Mouse (Mus musculus) liver, embryonic 16.5 days (tissue): Measurements from ENCODE around the gene L3mbtl1. TPM values are rescaled to one million over a fixed set of nuclear protein-coding genes. Genes with fewer than 3 reads are reported as not detected.
A peak's percentile ranks its signal among the peaks of the same experiment; 100 is the strongest.

ENCODE experiments used
- ATAC-seq: fragments of 200-750 bp; cut with Nextera tagmentation; 2 replicates; pipeline ENCODE4 v1.8.0; 2017; ENCODE audit warnings: low read depth, mild to moderate bottlenecking, moderate number of reproducible peaks, moderate library complexity
- H3K27ac ChIP-seq: fragments of 300-500 bp; sonication (generic); 2 replicates; pipeline ENCODE4 v1.5.1; 2014; ENCODE audit warnings: mild to moderate bottlenecking, low read length
- H3K27me3 ChIP-seq: fragments of 300-500 bp; sonication (generic); 2 replicates; pipeline ENCODE4 v1.6.1; 2014; ENCODE audit warnings: low read depth, low read length, mixed read lengths; ENCODE audit not compliant: control insufficient read depth, insufficient read depth
- H3K36me3 ChIP-seq: fragments of 300-500 bp; sonication (generic); 2 replicates; pipeline ENCODE4 v1.6.1; 2014; ENCODE audit warnings: mild to moderate bottlenecking; ENCODE audit not compliant: control insufficient read depth, insufficient read depth
- H3K4me1 ChIP-seq: fragments of 300-500 bp; sonication (generic); 2 replicates; pipeline ENCODE4 v1.6.1; 2014; ENCODE audit warnings: low read depth, low read length, mixed read lengths; ENCODE audit not compliant: control insufficient read depth
- H3K4me2 ChIP-seq: fragments of 300-500 bp; sonication (generic); 2 replicates; pipeline ENCODE4 v1.6.1; 2014; ENCODE audit warnings: low read depth, low read length, mixed read lengths
- H3K4me3 ChIP-seq: fragments of 300-500 bp; sonication (generic); 2 replicates; pipeline ENCODE4 v1.5.1; 2014; ENCODE audit warnings: low read depth, mild to moderate bottlenecking, low read length
- H3K9ac ChIP-seq: fragments of 300-500 bp; sonication (generic); 2 replicates; pipeline ENCODE4 v1.6.1; 2014; ENCODE audit warnings: low read depth, low read length
- H3K9me3 ChIP-seq: fragments of 300-500 bp; sonication (generic); replicated peaks from 2 replicates; pipeline ENCODE4 v1.6.1; 2016; ENCODE audit warnings: low read length; ENCODE audit not compliant: control insufficient read depth
- WGBS: fragments of 180-500 bp; shearing (Covaris S2); extraction: QIAGEN DNeasy Blood & Tissue Kit; methylation state at CpG from one replicate; pipeline ENCODE4 v1.1.7; 2014; ENCODE audit not compliant: insufficient replicate concordance; 5-methylcytosine and 5-hydroxymethylcytosine counted together
- polyA plus RNA-seq: library from polyadenylated mRNA; unstranded; fragments of >200 nt; fragmentation: Nextera tagmentation; extraction: Ambion mirVana; gene quantifications from 2 replicates; pipeline ENCODE4 v1.2.1, GENCODE M21; 2015

L3mbtl1 gene
- polyA plus RNA-seq, 1 experiment from 2014 or later, result not detected

GRCm38 (mm10) chr2:162975157-162975775 lies 32.0 kb downstream of the L3mbtl1 start:
- no peak for ATAC-seq
- no peak overlapping the region for H3K4me3 ChIP-seq
- 73% methylated on average over 11 of the region's 11 CpGs for WGBS
- H3K9me3 ChIP-seq, result no peaks in the 10 kb centered on the region
- no peak overlapping the region for H3K9ac ChIP-seq
- H3K36me3 ChIP-seq, result no peaks in the 10 kb centered on the region
- no peak overlapping the region for H3K27ac ChIP-seq
- H3K4me1 ChIP-seq, result peaks cover 5% of the 10 kb centered on the region; the same call in 1 of the 2 replicates
- no peak overlapping the region for H3K4me2 ChIP-seq
- no peaks in the 10 kb centered on the region for H3K27me3 ChIP-seq

- peaks cover 5% of the 10 kb centered on the region; the same call in 1 of the 2 replicates for H3K4me1 ChIP-seq
- ATAC-seq, result no peak
- H3K4me2 ChIP-seq, result no peak overlapping the region
- 67% methylated on average over 4 of the region's 4 CpGs for WGBS
- no peaks in the 10 kb centered on the region for H3K9me3 ChIP-seq
- H3K27ac ChIP-seq, result no peak overlapping the region
- no peaks in the 10 kb centered on the region for H3K36me3 ChIP-seq
- H3K4me3 ChIP-seq, result no peak overlapping the region
- H3K27me3 ChIP-seq, result no peaks in the 10 kb centered on the region
- no peak overlapping the region for H3K9ac ChIP-seq
Measured at GRCm38 (mm10) chr2:162976001-162976400, 32.7 kb downstream of the L3mbtl1 start.

GRCm38 (mm10) chr2:162984381-162984780 lies 41.1 kb downstream of the L3mbtl1 start:
- Histone ChIP-seq H3K4me1 (peaks cover 9% of the 10 kb centered on the region), H3K27me3 (no peaks in the 10 kb centered on the region), H3K36me3 (no peaks in the 10 kb centered on the region), H3K9me3 (no peaks in the 10 kb centered on the region), H3K9ac (no peak overlapping the region), H3K27ac (no peak overlapping the region), H3K4me2 (no peak overlapping the region), H3K4me3 (no peak overlapping the region)
- WGBS, result 61% methylated on average over 6 of the region's 6 CpGs
- no peak for ATAC-seq

- Histone ChIP-seq H3K9me3 (no peaks in the 10 kb centered on the region), H3K36me3 (no peaks in the 10 kb centered on the region), H3K9ac (no peak overlapping the region), H3K4me3 (no peak overlapping the region), H3K27me3 (no peaks in the 10 kb centered on the region), H3K4me2 (no peak overlapping the region), H3K4me1 (peaks cover 9% of the 10 kb centered on the region), H3K27ac (0 out of 2 replicates have a peak overlapping the region, but pooled peaks have one; percentile 30)
- ATAC-seq, result peak; percentile 65
- WGBS, result 47% methylated on average over 3 of the region's 3 CpGs
Measured at GRCm38 (mm10) chr2:162985923-162986322, 42.7 kb downstream of the L3mbtl1 start.

GRCm38 (mm10) chr2:162986764-162987163 lies 43.5 kb downstream of the L3mbtl1 start:
- no peak; the same call in 1 of the 2 replicates for ATAC-seq
- H3K9ac ChIP-seq, result no peak overlapping the region
- no peak overlapping the region for H3K4me2 ChIP-seq
- 55% methylated on average over 3 of the region's 3 CpGs for WGBS
- H3K27ac ChIP-seq, result peak overlapping the region; percentile 61; the same call in 1 of the 2 replicates
- peaks cover 9% of the 10 kb centered on the region for H3K4me1 ChIP-seq
- no peaks in the 10 kb centered on the region for H3K9me3 ChIP-seq
- no peak overlapping the region for H3K4me3 ChIP-seq
- H3K27me3 ChIP-seq, result no peaks in the 10 kb centered on the region
- H3K36me3 ChIP-seq, result no peaks in the 10 kb centered on the region

GRCm38 (mm10) chr2:162987218-162987617 lies 43.9 kb downstream of the L3mbtl1 start, which contains the start of gene Sgk2:
Gene Sgk2, plus strand, starts transcription at chr2:162987330.
- WGBS, result 35% methylated on average over 8 of the region's 8 CpGs
- Histone ChIP-seq H3K4me1 (peaks cover 10% of the 10 kb centered on the region), H3K4me3 (no peak within 1 kb of the TSS), H3K9me3 (no peaks in the 10 kb centered on the region), H3K36me3 (no peaks in the 10 kb centered on the region), H3K27ac (peak within 1 kb of the TSS; percentile 61; the same call in 1 of the 2 replicates), H3K9ac (no peak within 1 kb of the TSS), H3K4me2 (no peak within 1 kb of the TSS), H3K27me3 (no peaks in the 10 kb centered on the region)
- peak; percentile 82 for ATAC-seq

GRCm38 (mm10) chr2:162988235-162988634 lies 45.0 kb downstream of the L3mbtl1 start:
- WGBS, result 39% methylated on average over 4 of the region's 4 CpGs
- Histone ChIP-seq H3K27ac (no peak overlapping the region), H3K9ac (no peak overlapping the region), H3K4me1 (peaks cover 13% of the 10 kb centered on the region), H3K36me3 (no peaks in the 10 kb centered on the region), H3K4me3 (no peak overlapping the region), H3K27me3 (no peaks in the 10 kb centered on the region), H3K4me2 (no peak overlapping the region), H3K9me3 (no peaks in the 10 kb centered on the region)
- no peak for ATAC-seq

- Histone ChIP-seq H3K9ac (no peak overlapping the region), H3K36me3 (no peaks in the 10 kb centered on the region), H3K4me1 (peaks cover 9% of the 10 kb centered on the region), H3K27ac (no peak overlapping the region), H3K4me3 (no peak overlapping the region), H3K9me3 (no peaks in the 10 kb centered on the region), H3K4me2 (no peak overlapping the region), H3K27me3 (no peaks in the 10 kb centered on the region)
- 43% methylated on average over 6 of the region's 6 CpGs for WGBS
- peak; percentile 23 for ATAC-seq
Measured at GRCm38 (mm10) chr2:162991394-162992083, 48.3 kb downstream of the L3mbtl1 start.

- Histone ChIP-seq H3K9ac (no peak overlapping the region), H3K4me2 (no peak overlapping the region), H3K27ac (no peak overlapping the region), H3K4me1 (peaks cover 4% of the 10 kb centered on the region), H3K9me3 (no peaks in the 10 kb centered on the region), H3K4me3 (no peak overlapping the region), H3K27me3 (no peaks in the 10 kb centered on the region), H3K36me3 (no peaks in the 10 kb centered on the region)
- ATAC-seq, result peak; percentile 54; the same call in 1 of the 2 replicates
Measured at GRCm38 (mm10) chr2:162992084-162992437, 48.8 kb downstream of the L3mbtl1 start.
